Mouse (Mus musculus): ENCODE results near the gene Csad. TPM values are rescaled to one million over a fixed set of nuclear protein-coding genes. Genes with fewer than 3 reads are reported as not detected.

Csad gene
- total RNA-seq, 1 experiment: 47.3 TPM

- no peak for DNase-seq (ENCODE audit: low read depth, low spot score)
- in situ Hi-C loops (cut with MboI; ENCODE audit: low sequenced_read_pairs in 2 of 2, unreplicated experiment in 2 of 2): no loop called here
- H3K4me3 ChIP-seq (ENCODE audit: insufficient read depth in 1 of 2, low read depth in 1 of 2, low read length in 2 of 2, poor library complexity in 1 of 2, severe bottlenecking in 1 of 2): peak overlapping the region; percentile 96
- H3K4me1 ChIP-seq (ENCODE audit: control insufficient read depth in 2 of 2, insufficient read depth in 2 of 2, low read length in 2 of 2, poor library complexity in 1 of 2): peaks cover 8 to 12% of the 10 kb centered on the region in 2 experiments
- no peaks in the 10 kb centered on the region for H3K9me3 ChIP-seq (ENCODE audit: control insufficient read depth, insufficient read depth, low read depth, low read length)
- TF ChIP-seq ZNF384 (IDR thresholded peaks at IDR 0.05; ENCODE audit: low read depth, low read length): no peak
- no peak for TF ChIP-seq CHD2 (IDR thresholded peaks at IDR 0.05; ENCODE audit: low read depth, low read length)
- TF ChIP-seq HCFC1 (IDR thresholded peaks at IDR 0.05; ENCODE audit: borderline replicate concordance, insufficient read depth, low read length): no peak
- no peak for TF ChIP-seq MAFK (IDR thresholded peaks at IDR 0.05; ENCODE audit: insufficient read depth, low read depth, low read length)
- TF ChIP-seq ZC3H11A (IDR thresholded peaks at IDR 0.05; ENCODE audit: borderline replicate concordance, low read depth, low read length): no peak
- H3K27ac ChIP-seq (ENCODE audit: insufficient read depth, low read depth, low read length, poor library complexity, severe bottlenecking): peak overlapping the region; percentile 99
- H3K9ac ChIP-seq (ENCODE audit: insufficient read depth, low read depth, low read length, poor library complexity, severe bottlenecking): peak overlapping the region; percentile 97
- H3K36me3 ChIP-seq (ENCODE audit: control insufficient read depth, insufficient read depth, low read length, poor library complexity, severe bottlenecking): peaks cover 28% of the 10 kb centered on the region
Observed at GRCm38 (mm10) chr15:102203835-102204381, 616 bp downstream of the Csad start.

- TF ChIP-seq HCFC1 (IDR thresholded peaks at IDR 0.05; ENCODE audit: borderline replicate concordance, insufficient read depth, low read length) (peak; percentile 83), CHD2 (IDR thresholded peaks at IDR 0.05; ENCODE audit: low read depth, low read length) (no peak)
- in situ Hi-C loops (cut with MboI; ENCODE audit: low sequenced_read_pairs in 2 of 2, unreplicated experiment in 2 of 2): no loop called here
- peak; percentile 82 for DNase-seq (ENCODE audit: low read depth, low spot score)
- peak within 1 kb of the TSS; percentile 96 for H3K4me3 ChIP-seq (ENCODE audit: insufficient read depth in 1 of 2, low read depth in 1 of 2, low read length in 2 of 2, poor library complexity in 1 of 2, severe bottlenecking in 1 of 2)
- H3K9ac ChIP-seq (ENCODE audit: insufficient read depth, low read depth, low read length, poor library complexity, severe bottlenecking): peak within 1 kb of the TSS; percentile 97
- peaks cover 21% of the 10 kb centered on the region for H3K36me3 ChIP-seq (ENCODE audit: control insufficient read depth, insufficient read depth, low read length, poor library complexity, severe bottlenecking)
- peak within 1 kb of the TSS; percentile 99 for H3K27ac ChIP-seq (ENCODE audit: insufficient read depth, low read depth, low read length, poor library complexity, severe bottlenecking)
- no peaks in the 10 kb centered on the region for H3K9me3 ChIP-seq (ENCODE audit: control insufficient read depth, insufficient read depth, low read depth, low read length)
- H3K4me1 ChIP-seq (ENCODE audit: control insufficient read depth in 2 of 2, insufficient read depth in 2 of 2, low read length in 2 of 2, poor library complexity in 1 of 2): peaks cover 6 to 10% of the 10 kb centered on the region in 2 experiments
Observed at GRCm38 (mm10) chr15:102202971-102203834, 1.3 kb downstream of the Csad start, which contains the start of gene Zfp740. Gene Zfp740, plus strand, starts transcription at chr15:102203249.

GRCm38 (mm10) chr15:102198841-102199240 is 5.7 kb downstream of the Csad start:
- TF ChIP-seq ZNF384 (IDR thresholded peaks at IDR 0.05; ENCODE audit: low read depth, low read length): no peak
- TF ChIP-seq CHD2 (IDR thresholded peaks at IDR 0.05; ENCODE audit: low read depth, low read length): no peak
- no peak for TF ChIP-seq HCFC1 (IDR thresholded peaks at IDR 0.05; ENCODE audit: borderline replicate concordance, insufficient read depth, low read length)
- TF ChIP-seq MAFK (IDR thresholded peaks at IDR 0.05; ENCODE audit: insufficient read depth, low read depth, low read length): no peak
- no peak for TF ChIP-seq ZC3H11A (IDR thresholded peaks at IDR 0.05; ENCODE audit: borderline replicate concordance, low read depth, low read length)
- no peak overlapping the region for H3K27ac ChIP-seq (ENCODE audit: insufficient read depth, low read depth, low read length, poor library complexity, severe bottlenecking)
- no peaks in the 10 kb centered on the region for H3K9me3 ChIP-seq (ENCODE audit: control insufficient read depth, insufficient read depth, low read depth, low read length)
- no peak overlapping the region for H3K4me3 ChIP-seq (ENCODE audit: insufficient read depth in 1 of 2, low read depth in 1 of 2, low read length in 2 of 2, poor library complexity in 1 of 2, severe bottlenecking in 1 of 2)
- DNase-seq (ENCODE audit: low read depth, low spot score): no peak
- H3K9ac ChIP-seq (ENCODE audit: insufficient read depth, low read depth, low read length, poor library complexity, severe bottlenecking): no peak overlapping the region
- in situ Hi-C loops (cut with MboI; ENCODE audit: low sequenced_read_pairs in 2 of 2, unreplicated experiment in 2 of 2): no loop called here
- H3K4me1 ChIP-seq (ENCODE audit: control insufficient read depth in 2 of 2, insufficient read depth in 2 of 2, low read length in 2 of 2, poor library complexity in 1 of 2): peaks cover 0 to 4% of the 10 kb centered on the region in 2 experiments; a peak in 3 of 4 replicates
- H3K36me3 ChIP-seq (ENCODE audit: control insufficient read depth, insufficient read depth, low read length, poor library complexity, severe bottlenecking): no peaks in the 10 kb centered on the region; the same call in 1 of the 2 replicates

GRCm38 (mm10) chr15:102195373-102195772 is 9.2 kb downstream of the Csad start:
- no peaks in the 10 kb centered on the region; the same call in 1 of the 2 replicates for H3K36me3 ChIP-seq (ENCODE audit: control insufficient read depth, insufficient read depth, low read length, poor library complexity, severe bottlenecking)

More at GRCm38 (mm10) chr15:102195373-102195772, 9.2 kb downstream of the Csad start:
- Histone ChIP-seq H3K9ac (ENCODE audit: insufficient read depth, low read depth, low read length, poor library complexity, severe bottlenecking) (no peak overlapping the region), H3K9me3 (ENCODE audit: control insufficient read depth, insufficient read depth, low read depth, low read length) (no peaks in the 10 kb centered on the region), H3K27ac (ENCODE audit: insufficient read depth, low read depth, low read length, poor library complexity, severe bottlenecking) (no peak overlapping the region), H3K4me1 (ENCODE audit: control insufficient read depth in 2 of 2, insufficient read depth in 2 of 2, low read length in 2 of 2, poor library complexity in 1 of 2) (peaks cover 3 to 8% of the 10 kb centered on the region in 2 experiments; a peak in 3 of 4 replicates), H3K4me3 (ENCODE audit: insufficient read depth in 1 of 2, low read depth in 1 of 2, low read length in 2 of 2, poor library complexity in 1 of 2, severe bottlenecking in 1 of 2) (no peak overlapping the region)
- TF ChIP-seq CHD2 (IDR thresholded peaks at IDR 0.05; ENCODE audit: low read depth, low read length) (no peak), HCFC1 (IDR thresholded peaks at IDR 0.05; ENCODE audit: borderline replicate concordance, insufficient read depth, low read length) (no peak), MAFK (IDR thresholded peaks at IDR 0.05; ENCODE audit: insufficient read depth, low read depth, low read length) (no peak), ZNF384 (IDR thresholded peaks at IDR 0.05; ENCODE audit: low read depth, low read length) (no peak), ZC3H11A (IDR thresholded peaks at IDR 0.05; ENCODE audit: borderline replicate concordance, low read depth, low read length) (no peak)
- DNase-seq (ENCODE audit: low read depth, low spot score): no peak
- in situ Hi-C loops (cut with MboI; ENCODE audit: low sequenced_read_pairs in 2 of 2, unreplicated experiment in 2 of 2): no loop called here

All from ES-E14 (cell line).